Mouse (Mus musculus) forebrain, embryonic 13.5 days (tissue): ENCODE measurements around the gene Foxa2. TPM values are rescaled to one million over a fixed set of nuclear protein-coding genes. Genes with fewer than 3 reads are reported as not detected.

Source experiments
- ATAC-seq: fragments of 200-750 bp; cut with Nextera tagmentation; 2 replicates; pipeline ENCODE4 v1.8.0; 2017
- H3K27ac ChIP-seq: fragments of 300-500 bp; sonication (generic); 2 replicates; pipeline ENCODE4 v1.5.1; 2015; ENCODE audit warnings: inconsistent platforms, mild to moderate bottlenecking, moderate library complexity
- H3K27me3 ChIP-seq: fragments of 300-500 bp; sonication (generic); 2 replicates; pipeline ENCODE4 v1.6.1; 2015; ENCODE audit warnings: mild to moderate bottlenecking, inconsistent platforms
- H3K36me3 ChIP-seq: fragments of 300-500 bp; sonication (generic); 2 replicates; pipeline ENCODE4 v1.6.1; 2015; ENCODE audit warnings: mild to moderate bottlenecking, inconsistent platforms; ENCODE audit not compliant: poor library complexity, severe bottlenecking
- H3K4me1 ChIP-seq: fragments of 300-500 bp; sonication (generic); 2 replicates; pipeline ENCODE4 v1.6.1; 2015; ENCODE audit warnings: inconsistent platforms
- H3K4me2 ChIP-seq: fragments of 300-500 bp; sonication (generic); 2 replicates; pipeline ENCODE4 v1.6.1; 2015; ENCODE audit warnings: inconsistent platforms, mild to moderate bottlenecking, moderate library complexity
- H3K4me3 ChIP-seq: fragments of 300-500 bp; sonication (generic); 2 replicates; pipeline ENCODE4 v1.5.1; 2015; ENCODE audit warnings: mild to moderate bottlenecking, inconsistent platforms
- H3K9ac ChIP-seq: fragments of 300-500 bp; sonication (generic); 2 replicates; pipeline ENCODE4 v1.6.1; 2015; ENCODE audit warnings: mild to moderate bottlenecking, inconsistent platforms
- H3K9me3 ChIP-seq: fragments of 300-500 bp; sonication (generic); replicated peaks from 2 replicates; pipeline ENCODE4 v1.6.1; 2016; ENCODE audit warnings: inconsistent platforms
- WGBS: fragments of 180-500 bp; shearing (Covaris S2); methylation state at CpG from one replicate; pipeline ENCODE4 v1.1.7; 2015; 5-methylcytosine and 5-hydroxymethylcytosine counted together
- polyA plus RNA-seq: library from polyadenylated mRNA; unstranded; fragments of >200 nt; fragmentation: Nextera tagmentation; extraction: Ambion mirVana; gene quantifications from 2 replicates; pipeline ENCODE4 v1.2.1, GENCODE M21; 2015

The Foxa2 gene
- polyA plus RNA-seq, 1 experiment from 2014 or later: 0.13 TPM

DNA sequence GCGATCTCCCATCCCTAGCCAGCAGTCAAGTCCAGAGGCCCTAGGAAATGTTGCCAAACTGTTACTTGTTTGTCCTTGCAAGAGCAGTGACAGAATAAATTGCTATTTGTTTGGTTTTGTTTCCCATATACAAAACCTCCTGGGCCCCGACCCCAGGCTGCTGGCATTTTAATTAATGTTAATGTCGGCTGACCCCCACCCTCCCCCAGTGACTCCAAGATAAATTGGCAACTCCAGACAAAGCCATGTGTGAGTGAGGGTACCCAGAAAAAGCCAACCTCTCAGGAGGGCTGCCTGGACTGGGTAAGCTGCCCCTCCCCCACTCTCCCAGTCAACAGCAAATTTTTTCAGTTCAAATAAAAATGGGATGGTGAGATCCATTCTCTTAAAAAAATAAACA lies 26.6 kb downstream of the Foxa2 start:
- H3K9me3 ChIP-seq: no peaks in the 10 kb centered on the region
- no peak overlapping the region for H3K4me2 ChIP-seq
- no peaks in the 10 kb centered on the region for H3K36me3 ChIP-seq
- H3K27me3 ChIP-seq: peaks cover 80% of the 10 kb centered on the region
- no peak overlapping the region for H3K27ac ChIP-seq
- no peak overlapping the region for H3K4me3 ChIP-seq
- WGBS: 10% methylated on average over 3 of the region's 3 CpGs
- no peak overlapping the region for H3K9ac ChIP-seq
- H3K4me1 ChIP-seq: no peaks in the 10 kb centered on the region
- ATAC-seq: no peak

DNA sequence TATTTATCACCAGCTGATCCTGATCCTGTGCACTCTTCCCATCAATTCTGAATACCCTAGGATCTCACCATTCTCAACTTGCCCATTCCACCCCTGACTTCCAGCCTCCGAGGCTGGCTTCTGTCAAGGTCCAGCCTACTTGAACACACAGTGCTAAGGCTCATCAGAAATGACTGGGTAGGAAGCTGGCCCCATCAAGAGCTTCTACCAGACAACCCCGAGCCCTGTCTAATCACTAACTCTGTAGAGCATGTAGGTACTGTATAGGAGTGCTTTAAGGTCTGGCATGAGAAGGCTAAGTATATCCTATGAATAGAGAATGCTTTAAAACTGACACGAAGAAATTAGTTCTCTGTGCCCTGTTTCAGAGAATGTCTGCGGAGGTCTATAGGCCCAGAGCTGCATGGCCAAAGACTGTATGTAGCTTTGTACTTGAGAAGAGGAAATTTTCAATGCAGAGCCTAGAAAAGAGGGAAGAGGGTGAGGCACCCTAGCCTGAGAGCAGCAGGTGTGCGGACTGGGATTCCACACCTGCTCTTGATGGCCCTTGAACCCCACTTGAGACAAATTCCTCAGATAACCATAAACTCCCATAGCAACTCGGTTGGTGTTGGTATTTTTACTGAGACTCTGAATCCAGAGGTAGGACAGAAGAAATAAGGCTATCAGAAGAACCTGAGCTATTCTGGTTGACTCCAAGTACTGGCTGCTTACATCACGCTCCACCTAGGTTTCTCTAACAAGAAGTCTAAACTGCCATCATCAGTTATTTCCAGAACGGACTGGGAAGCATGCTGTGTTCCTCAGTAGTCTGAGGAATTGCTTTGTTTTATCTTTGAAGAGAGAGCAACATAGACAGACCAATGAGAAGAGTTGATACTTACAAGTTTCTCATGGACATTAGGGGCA lies 28.7 kb downstream of the Foxa2 start:
- Histone ChIP-seq H3K4me2 (no peak overlapping the region), H3K9me3 (no peaks in the 10 kb centered on the region), H3K4me1 (no peaks in the 10 kb centered on the region), H3K9ac (no peak overlapping the region), H3K27me3 (peaks cover 67% of the 10 kb centered on the region), H3K36me3 (no peaks in the 10 kb centered on the region), H3K27ac (no peak overlapping the region), H3K4me3 (no peak overlapping the region)
- no peak for ATAC-seq
- 83% methylated on average over 8 of the region's 8 CpGs for WGBS

DNA sequence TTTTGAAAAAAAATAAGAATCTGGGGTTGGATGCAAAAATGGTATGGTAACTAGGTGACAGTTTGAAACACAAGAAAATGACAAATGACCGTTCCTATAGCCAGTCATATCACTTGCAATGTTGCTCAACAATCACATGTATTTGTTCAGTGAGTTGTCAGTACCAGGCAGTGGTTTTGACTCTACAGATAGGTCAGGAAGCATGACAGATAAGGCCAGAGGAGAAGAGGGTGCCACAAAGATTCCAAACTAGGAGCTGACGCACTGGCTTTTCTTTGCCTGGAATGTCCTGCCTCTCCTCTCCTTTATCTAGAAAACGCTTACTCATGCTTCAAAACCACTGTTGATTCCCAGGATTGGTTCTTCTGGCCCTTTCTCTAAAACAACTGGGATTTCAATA lies 33.4 kb downstream of the Foxa2 start:
- H3K9ac ChIP-seq: no peak overlapping the region
- no peaks in the 10 kb centered on the region for H3K4me1 ChIP-seq
- no peak overlapping the region for H3K4me3 ChIP-seq
- no peaks in the 10 kb centered on the region for H3K9me3 ChIP-seq
- ATAC-seq: no peak
- H3K36me3 ChIP-seq: no peaks in the 10 kb centered on the region
- H3K27ac ChIP-seq: no peak overlapping the region
- peaks cover 24% of the 10 kb centered on the region for H3K27me3 ChIP-seq
- 79% methylated on average over 3 of the region's 3 CpGs for WGBS
- H3K4me2 ChIP-seq: no peak overlapping the region

DNA sequence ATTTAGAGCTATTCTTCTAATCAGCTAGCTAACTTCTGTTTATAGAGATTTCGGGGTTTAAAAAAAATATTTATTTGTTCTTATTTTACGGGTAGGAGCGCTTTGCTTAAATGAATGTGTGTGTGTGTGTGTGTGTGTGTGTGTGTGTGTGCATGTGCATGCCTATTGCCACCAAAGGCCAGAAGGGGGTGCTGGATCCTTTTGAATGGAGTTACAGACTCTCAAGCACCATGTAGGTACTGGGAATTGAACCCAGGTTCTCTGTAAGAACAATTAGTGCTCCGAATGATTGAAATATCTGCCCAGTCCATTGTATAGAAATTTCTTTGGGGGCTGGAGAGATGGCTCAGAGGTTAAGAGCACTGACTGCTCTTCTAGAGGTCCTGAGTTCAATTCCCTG lies 37.7 kb downstream of the Foxa2 start:
- no peak overlapping the region for H3K9ac ChIP-seq
- no peak overlapping the region for H3K4me2 ChIP-seq
- 98% methylated on average over 4 of the region's 4 CpGs for WGBS
- H3K9me3 ChIP-seq: no peaks in the 10 kb centered on the region
- H3K27me3 ChIP-seq: no peaks in the 10 kb centered on the region
- no peaks in the 10 kb centered on the region for H3K4me1 ChIP-seq
- no peak overlapping the region for H3K27ac ChIP-seq
- no peak for ATAC-seq
- H3K4me3 ChIP-seq: no peak overlapping the region
- H3K36me3 ChIP-seq: no peaks in the 10 kb centered on the region

DNA sequence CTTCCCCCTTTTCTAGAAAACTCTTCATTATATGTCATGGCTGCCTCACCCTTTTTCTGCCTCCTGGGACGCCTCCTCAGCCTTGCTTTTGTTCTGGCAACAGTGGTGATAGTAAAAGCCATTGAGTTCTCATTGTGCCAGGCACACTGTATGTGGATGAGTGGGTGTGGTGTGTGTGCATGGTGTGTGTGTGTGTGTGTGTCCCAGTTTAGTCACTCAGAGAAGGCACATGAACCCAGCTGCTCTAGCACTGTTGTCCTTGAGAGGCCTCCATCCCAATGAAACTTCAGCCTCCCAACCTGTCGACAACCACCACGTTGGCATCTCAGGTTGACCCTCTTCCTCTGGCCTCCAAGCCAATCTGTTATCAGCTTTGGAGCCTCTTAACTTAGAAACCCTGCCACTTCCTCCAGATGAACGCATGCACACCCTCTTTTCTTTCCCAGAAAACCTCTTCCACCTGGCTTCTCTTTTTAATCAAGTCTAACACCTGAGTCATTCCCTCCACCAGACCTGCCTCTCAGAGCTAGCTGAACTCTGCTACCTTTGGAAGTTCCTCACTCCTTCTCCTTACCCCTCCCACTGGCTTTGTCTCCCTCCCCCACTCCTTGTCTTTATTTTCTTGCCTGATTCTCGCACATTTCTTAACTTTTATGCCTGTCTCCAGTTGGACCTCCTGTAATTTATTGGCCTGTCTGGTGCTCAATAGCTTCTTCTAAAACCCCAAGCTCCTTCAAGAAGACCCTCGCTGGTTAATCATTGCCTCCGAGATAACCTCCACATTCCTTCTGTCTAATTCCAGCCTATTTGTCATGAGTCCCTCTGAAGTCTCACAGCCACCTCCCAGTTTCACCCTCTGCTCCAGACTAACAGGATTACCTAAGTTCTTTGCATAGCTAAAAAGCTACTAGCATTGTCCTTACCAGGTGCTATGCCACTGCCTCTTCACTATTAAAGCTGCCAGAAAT lies 41.9 kb downstream of the Foxa2 start:
- H3K36me3 ChIP-seq: no peaks in the 10 kb centered on the region
- no peaks in the 10 kb centered on the region for H3K27me3 ChIP-seq
- H3K9me3 ChIP-seq: no peaks in the 10 kb centered on the region
- no peak overlapping the region for H3K4me2 ChIP-seq
- H3K27ac ChIP-seq: no peak overlapping the region
- WGBS: 62% methylated on average over 7 of the region's 7 CpGs
- no peak for ATAC-seq
- no peak overlapping the region for H3K9ac ChIP-seq
- H3K4me3 ChIP-seq: no peak overlapping the region
- no peaks in the 10 kb centered on the region for H3K4me1 ChIP-seq

DNA sequence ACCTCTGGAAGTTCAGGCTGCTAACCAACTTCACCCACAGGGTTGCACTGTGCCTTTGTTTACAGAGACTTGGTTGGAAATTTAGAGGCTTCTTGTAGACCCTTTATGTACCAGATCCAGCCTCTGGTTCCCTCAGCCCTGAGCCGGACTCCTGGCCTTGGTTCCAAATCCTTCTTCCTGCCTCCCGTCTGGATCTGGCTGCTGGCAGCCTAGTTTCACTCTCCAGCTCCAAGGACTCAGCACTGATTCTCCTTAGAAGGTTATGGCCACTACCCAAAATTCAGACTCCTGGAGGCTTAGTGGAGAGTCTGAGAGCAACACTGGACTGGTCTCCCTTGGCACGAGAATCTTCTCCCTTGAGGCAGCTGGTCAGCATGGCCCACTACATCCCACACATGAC lies 43.3 kb downstream of the Foxa2 start:
- no peak for ATAC-seq
- H3K27ac ChIP-seq: no peak overlapping the region
- H3K4me2 ChIP-seq: no peak overlapping the region
- H3K4me3 ChIP-seq: no peak overlapping the region
- no peaks in the 10 kb centered on the region for H3K9me3 ChIP-seq
- H3K36me3 ChIP-seq: no peaks in the 10 kb centered on the region
- no peak overlapping the region for H3K9ac ChIP-seq
- no peaks in the 10 kb centered on the region for H3K4me1 ChIP-seq
- no peaks in the 10 kb centered on the region for H3K27me3 ChIP-seq
- WGBS: 90% methylated on average over 3 of the region's 3 CpGs

DNA sequence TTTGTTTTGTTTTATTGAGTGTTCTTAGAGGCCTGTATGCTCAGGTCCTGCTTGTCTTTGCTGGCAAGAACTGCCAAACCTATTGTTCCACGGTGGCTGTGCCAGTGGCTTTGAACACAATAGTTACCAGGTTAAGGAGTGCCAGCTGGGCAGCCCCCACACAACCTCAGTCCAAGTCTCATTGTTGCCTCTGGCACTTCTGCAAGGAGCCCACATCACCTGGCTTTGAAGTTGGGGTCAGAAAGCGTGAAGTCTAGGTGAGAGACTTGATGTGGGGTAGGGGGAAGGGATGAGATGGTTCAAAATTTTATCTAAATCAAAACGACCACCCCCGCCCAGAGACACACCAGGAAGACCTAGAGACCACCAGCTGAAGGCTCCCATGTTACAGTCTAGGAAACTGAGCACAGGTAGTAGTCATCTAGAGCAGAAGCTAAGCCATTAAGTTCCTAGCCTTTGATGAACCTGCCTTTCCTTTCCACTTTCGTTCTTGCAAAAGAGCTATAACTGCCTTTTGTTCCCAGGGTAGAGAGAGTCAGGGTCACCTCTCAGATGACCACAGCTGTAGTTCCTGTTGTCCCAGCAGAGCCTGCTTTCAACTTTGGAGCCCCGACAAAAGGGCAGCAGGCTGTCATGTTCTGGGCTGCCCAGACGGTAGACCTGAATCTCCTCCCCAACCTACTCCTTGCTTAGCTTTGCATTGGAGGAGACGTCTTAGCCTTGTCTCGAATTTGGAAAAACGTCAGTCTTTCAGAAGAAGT lies 48.4 kb downstream of the Foxa2 start:
- Histone ChIP-seq H3K27ac (no peak overlapping the region), H3K4me3 (no peak overlapping the region), H3K9me3 (no peaks in the 10 kb centered on the region), H3K4me1 (no peaks in the 10 kb centered on the region), H3K4me2 (no peak overlapping the region), H3K27me3 (no peaks in the 10 kb centered on the region), H3K36me3 (no peaks in the 10 kb centered on the region), H3K9ac (no peak overlapping the region)
- ATAC-seq: no peak
- WGBS: 82% methylated on average over 10 of the region's 10 CpGs

DNA sequence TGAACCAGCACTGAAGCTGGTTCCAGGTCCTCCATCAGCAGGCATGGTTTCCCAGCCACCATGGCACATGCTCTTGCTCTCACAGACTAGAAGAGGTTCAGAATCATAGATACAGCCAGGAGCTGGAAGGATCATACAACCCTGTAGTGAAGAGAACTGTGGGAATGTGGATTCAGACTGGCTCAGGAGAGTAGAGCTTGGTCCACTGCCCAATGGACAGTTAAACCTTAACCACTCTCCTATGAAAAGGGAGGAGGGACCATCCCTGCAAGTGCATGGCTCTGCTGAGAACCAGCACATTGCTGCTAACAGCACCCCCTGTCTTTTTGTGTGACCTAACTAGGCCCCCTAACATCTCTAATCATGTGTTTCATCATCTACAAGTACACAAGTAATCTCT lies 50.0 kb downstream of the Foxa2 start:
- Histone ChIP-seq H3K4me2 (no peak overlapping the region), H3K9me3 (no peaks in the 10 kb centered on the region), H3K27ac (no peak overlapping the region), H3K36me3 (no peaks in the 10 kb centered on the region), H3K27me3 (no peaks in the 10 kb centered on the region), H3K9ac (no peak overlapping the region), H3K4me1 (no peaks in the 10 kb centered on the region), H3K4me3 (no peak overlapping the region)
- no peak for ATAC-seq

DNA sequence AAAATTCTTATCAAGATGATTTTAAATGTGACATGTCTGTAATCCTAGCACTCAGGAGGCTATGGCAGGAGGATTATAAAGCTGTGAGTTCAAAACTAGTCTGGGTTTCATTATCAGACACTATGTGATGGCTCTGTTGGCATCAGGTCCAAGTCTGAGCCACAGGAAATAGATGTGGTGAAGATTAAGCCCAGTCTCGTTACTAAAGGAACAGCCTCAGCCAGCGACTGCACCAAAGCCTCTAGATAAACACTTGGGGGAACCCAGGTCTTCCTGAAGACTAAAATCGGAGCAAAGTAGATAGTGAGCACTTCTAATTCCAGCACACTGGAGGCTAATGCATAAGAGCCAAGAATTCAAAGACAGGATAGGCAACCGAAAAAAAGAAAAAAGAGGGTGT lies 52.9 kb downstream of the Foxa2 start:
- no peak overlapping the region for H3K27ac ChIP-seq
- no peak overlapping the region for H3K4me2 ChIP-seq
- H3K9me3 ChIP-seq: no peaks in the 10 kb centered on the region
- no peak for ATAC-seq
- H3K36me3 ChIP-seq: no peaks in the 10 kb centered on the region
- H3K27me3 ChIP-seq: no peaks in the 10 kb centered on the region
- 74% methylated on average over 4 of the region's 4 CpGs for WGBS
- no peak overlapping the region for H3K9ac ChIP-seq
- no peaks in the 10 kb centered on the region for H3K4me1 ChIP-seq
- no peak overlapping the region for H3K4me3 ChIP-seq

DNA sequence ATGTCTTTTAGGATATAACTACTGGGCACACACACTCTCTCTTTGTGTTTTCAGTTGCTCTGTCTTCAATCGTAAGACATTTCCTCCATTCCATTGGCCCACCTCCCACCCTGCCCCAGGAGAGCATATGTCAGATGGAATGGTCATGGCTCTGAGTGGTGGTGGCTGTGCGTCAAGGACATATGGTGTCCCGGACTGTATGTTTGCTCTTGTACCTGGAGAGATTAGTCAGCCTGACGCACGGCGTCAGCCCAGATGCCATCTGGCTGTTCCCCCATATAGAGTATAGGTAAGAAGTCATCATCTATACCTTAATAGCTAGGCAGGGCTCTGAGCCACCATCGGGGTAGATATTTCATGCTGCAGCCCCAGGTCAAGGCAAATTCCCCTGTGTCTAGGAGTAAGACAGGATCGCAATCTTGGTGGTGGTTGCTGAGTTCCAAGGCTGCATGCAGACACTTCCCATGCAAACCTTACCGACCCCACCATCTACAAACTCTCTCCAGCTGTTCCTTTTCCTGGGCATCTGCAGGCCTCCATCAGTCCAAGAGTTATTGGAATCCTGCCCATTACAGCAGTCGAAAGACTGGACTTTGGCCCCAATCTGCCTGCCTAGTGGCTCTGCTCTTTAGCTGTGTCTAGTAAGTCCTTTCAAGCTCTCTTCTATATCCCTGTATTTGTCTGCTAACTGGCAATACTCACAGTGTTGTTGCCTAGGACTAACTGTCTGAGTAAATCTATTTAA lies 53.7 kb downstream of the Foxa2 start:
- 94% methylated on average over 10 of the region's 10 CpGs for WGBS

More for the DNA sequence above, 53.7 kb downstream of the Foxa2 start:
- no peak overlapping the region for H3K9ac ChIP-seq
- no peak overlapping the region for H3K4me2 ChIP-seq
- no peaks in the 10 kb centered on the region for H3K27me3 ChIP-seq
- H3K4me3 ChIP-seq: no peak overlapping the region
- no peak for ATAC-seq
- no peak overlapping the region for H3K27ac ChIP-seq
- H3K9me3 ChIP-seq: no peaks in the 10 kb centered on the region
- no peaks in the 10 kb centered on the region for H3K36me3 ChIP-seq
- H3K4me1 ChIP-seq: no peaks in the 10 kb centered on the region
